Mouse (Mus musculus) A20 (cell line): ENCODE results near the gene Rp2.
"Not testable (repeated sequence)": the region's sequence is repeated elsewhere in the genome, so short reads cannot be mapped to it uniquely, and the experiment has no call there.

Experiments
- DNase-seq: peaks from one replicate; pipeline ENCODE4 v3.0.0-alpha.2; 2011; ENCODE audit warnings: low read depth, low spot score

Rp2 gene

DNA sequence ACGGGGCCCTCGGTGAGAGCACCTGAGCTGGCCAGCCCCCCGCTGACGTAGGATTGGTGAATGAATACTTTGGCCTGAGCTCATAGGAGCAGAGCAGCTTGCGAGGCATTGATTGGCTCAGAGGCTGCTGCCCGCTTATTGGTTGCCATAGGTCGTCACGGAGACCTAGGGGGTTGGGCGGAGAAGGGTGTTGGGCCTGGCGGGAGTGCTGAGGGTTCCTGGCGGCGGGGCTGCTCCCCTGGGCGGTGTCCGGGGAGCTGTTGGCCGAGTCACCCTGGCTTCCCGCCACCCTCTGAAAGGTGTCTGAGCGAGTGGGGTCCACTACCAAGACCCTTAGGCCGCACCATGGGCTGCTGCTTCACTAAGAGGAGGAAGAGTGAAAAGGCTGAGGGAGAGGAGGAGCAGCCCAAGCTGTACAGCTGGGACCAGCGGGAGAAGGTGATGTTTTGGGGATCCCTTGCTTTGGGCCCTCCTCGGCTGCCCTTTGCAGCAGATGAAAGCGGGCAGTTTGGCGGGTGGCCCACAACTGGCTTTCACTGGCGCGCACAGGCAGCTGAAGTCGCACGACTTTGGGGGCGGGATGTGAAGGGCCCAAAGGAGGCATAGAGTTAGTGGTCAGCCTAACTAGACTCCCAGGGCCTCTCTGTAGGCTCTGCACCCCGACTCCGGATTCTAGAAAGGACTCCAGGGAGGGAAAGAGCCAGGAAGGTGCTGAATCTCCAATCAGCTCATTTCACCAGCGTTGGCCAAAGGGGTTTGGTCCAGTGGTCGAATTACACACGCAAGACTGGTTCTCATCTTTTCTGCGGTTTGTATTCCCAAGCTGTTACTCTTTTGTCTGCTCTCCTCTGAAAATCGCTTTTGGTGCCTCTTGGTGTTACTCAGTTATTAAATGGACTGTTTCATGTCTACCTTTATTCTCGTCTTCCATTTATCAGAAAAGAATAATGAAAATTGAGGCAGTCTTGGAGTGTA is at the start of gene Rp2:
TSS of gene Rp2 (plus strand) at position 91 of the 975 bp plus-strand sequence.
- peak; percentile 90 for DNase-seq

GRCm38 (mm10) chrX:20332756-20333155 is 31.5 kb upstream of the Rp2 start:
- no peak for DNase-seq

GRCm38 (mm10) chrX:20335722-20336121 is 28.6 kb upstream of the Rp2 start:
- DNase-seq, result peak; percentile 54

GRCm38 (mm10) chrX:20344980-20345379 is 19.3 kb upstream of the Rp2 start:
- peak; percentile 51 for DNase-seq

DNA sequence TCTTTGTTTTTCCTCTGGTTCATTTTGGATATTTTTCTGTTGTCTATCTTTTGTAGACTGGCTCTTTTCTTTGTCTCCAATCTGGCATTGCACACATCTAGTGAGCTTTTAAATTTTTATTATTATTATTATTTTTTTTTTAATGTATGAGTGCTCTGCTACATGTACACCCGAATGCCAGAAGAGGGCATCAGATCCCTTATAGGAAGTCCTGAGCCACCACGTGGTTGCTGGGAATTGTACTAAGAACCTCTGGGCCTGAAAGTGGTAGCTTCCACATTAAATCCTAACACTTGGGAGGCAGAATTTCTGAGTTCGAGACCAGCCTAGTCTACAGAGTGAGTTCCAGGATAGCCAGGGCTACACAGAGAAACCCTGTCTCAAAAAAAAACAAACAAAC is 17.9 kb upstream of the Rp2 start:
- DNase-seq, result no peak

DNA sequence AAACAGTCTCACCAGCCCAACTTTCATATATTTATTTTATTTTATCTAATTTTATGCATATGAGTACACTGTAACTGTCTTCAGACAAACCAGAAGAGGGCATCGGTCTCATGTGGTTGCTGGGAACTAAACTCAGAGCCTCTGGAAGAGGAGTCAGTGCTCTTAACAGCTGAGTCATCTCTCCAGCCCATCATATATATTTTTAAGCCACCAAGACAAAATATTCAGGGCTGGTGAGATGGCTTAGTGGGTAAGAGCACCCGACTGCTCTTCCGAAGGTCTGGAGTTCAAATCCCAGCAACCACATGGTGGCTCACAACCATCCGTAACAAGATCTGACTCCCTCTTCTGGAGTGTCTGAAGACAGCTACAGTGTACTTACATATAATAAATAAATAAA is 14.0 kb upstream of the Rp2 start:
- DNase-seq, result not testable (repeated sequence)

DNA sequence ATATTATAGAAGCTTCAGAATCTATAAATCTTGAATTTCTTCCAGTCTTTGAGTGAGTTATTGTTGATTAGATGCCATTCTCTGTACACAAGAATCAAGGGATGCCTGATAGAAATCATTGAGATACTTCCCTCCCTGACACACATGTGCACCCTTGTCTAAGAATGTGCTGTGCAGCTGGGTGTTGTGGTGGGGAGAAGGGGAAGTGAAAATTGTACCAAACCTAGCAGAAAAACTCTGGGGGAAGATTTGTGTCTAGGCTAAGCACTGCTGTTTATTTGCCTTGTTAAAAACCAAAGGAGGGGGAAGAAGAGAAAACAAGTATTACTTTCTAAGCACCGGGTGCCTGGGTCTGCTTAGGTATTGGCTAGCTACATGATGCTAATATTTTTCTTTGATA is 9.0 kb upstream of the Rp2 start:
- peak; percentile 81 for DNase-seq

- no peak for DNase-seq
Observed at GRCm38 (mm10) chrX:20356309-20356708, 8.0 kb upstream of the Rp2 start.

DNA sequence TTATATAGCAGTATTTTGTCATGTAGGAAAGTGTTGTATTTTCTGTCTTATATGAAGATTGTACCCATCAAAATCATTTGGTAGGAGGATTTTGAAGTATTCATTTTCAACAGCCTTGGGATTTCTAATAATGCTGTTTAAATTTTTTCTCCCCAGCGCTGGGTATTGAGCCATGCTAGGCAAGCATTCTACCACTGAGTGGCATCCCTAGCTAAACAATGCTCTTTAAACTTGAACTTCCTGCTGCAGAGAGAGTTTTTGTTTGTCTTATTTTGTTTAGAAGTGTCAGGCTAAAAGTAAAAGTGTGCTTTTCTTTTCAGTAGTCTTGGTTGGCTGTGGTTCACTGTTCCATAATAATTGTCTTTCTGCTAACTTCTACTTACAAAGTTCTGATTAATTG is 1.8 kb downstream of the Rp2 start:
- DNase-seq, result peak; percentile 42

DNA sequence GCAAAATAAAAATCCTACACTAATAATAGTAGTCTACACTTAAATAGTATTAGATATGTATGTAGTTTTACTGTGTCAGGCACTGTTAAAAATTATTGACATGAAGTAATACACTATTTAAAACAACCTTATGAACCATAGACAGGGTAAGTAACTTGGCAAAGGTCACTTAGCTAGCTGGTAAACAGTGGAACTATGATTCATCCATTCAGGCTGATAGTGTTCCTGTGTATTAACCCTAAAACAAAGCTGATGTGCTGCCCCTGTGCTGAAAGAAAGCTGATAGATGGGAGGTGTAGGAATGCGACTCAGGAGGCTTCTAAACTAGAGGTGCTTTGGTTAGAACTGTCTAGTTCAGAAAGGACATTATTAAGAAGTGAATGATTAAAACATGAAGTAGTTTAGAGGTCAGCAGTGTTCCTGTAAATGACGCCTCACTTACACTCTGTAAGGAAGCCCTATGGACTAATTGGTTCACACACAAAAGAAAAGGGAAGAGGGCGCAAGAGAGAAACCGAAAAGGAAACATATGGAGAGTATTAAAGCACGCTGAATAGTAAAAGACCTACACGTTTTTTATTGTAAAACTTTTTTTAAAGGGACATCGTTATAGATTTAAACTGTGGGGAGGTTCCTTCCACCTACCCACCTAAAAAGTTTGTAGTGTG is 15.2 kb downstream of the Rp2 start:
- DNase-seq, result no peak

- DNase-seq, result peak; percentile 34
Observed at GRCm38 (mm10) chrX:20382260-20382659, 18.0 kb downstream of the Rp2 start.

DNA sequence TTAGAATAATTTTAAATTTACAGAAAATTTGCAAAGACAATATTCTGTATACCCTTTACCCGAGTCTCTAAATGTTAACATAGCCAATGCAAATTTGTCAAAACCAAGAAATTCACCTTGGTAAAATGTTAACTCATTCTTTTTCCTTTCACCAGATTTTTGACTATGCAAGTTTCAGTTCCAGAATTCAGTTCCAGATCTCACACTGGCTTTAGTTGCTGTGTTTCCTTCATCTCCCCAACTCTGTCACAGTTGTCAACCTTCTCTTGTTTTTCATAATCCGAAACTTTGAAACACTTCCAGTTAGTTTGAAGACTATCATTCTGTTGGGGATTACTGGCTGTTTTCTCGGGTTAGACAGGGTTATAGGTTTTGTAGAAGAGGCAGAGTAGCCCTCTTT is 22.7 kb downstream of the Rp2 start:
- DNase-seq, result peak; percentile 46

DNA sequence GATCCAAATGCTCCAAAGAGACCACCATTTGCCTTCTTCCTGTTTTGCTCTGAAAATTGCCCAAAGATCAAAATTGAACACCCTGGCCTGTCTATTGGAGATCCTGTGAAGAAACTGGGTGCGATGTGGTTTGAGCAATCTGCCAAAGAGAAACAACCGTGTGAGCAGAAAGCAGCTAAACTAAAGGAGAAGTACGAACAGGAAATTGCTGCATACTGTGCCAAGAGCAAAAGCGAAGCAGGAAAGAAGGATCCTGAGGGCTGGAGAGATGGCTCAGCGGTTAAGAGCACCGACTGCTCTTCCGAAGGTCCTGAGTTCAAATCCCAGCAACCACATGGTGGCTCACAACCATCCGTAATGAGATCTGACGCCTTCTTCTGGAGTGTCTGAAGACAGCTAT is 27.7 kb downstream of the Rp2 start:
- not testable (repeated sequence) for DNase-seq

DNA sequence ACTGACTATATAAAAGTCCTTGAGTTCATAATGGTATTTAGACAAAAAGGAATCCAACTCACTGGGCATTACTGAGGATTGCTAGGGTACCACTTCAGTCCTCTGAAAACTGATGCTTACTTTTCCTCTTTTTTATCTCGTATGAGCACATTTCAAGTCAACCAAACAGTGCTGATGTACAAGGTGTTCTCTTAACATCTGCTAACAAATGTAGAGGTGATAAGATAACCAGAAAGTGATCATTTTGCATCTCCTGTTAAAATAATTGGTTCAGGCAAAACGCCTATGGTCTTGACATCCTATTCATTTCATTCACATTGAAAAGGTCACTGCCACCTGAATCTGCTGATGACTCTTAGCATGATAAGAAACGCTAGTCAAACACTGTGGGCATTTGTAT is 28.7 kb downstream of the Rp2 start:
- DNase-seq, result no peak

GRCm38 (mm10) chrX:20404068-20404467 is 39.8 kb downstream of the Rp2 start:
- peak; percentile 50 for DNase-seq

DNA sequence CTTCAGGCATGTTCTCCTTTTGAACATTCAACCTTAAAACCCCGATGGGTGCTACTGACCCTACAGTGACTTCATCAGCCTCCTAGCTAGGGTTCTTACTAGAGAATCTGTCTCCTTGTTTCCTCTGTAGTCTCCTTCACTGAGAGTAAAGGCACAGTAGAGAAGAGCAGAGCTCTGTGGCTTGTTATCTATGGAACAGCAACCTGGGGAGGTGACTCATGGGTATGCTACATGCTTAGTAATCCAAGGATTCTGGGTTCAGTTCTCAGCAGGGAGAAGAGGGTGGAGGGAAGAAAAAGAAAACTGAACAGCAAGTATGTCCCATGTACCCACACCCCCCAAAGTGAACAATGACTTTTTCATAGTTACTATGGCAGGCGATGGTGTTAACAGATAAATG is 42.6 kb downstream of the Rp2 start:
- DNase-seq, result no peak

GRCm38 (mm10) chrX:20407676-20408075 is 43.4 kb downstream of the Rp2 start:
- DNase-seq, result no peak

- DNase-seq, result no peak
Observed at GRCm38 (mm10) chrX:20411382-20411781, 47.1 kb downstream of the Rp2 start.

DNA sequence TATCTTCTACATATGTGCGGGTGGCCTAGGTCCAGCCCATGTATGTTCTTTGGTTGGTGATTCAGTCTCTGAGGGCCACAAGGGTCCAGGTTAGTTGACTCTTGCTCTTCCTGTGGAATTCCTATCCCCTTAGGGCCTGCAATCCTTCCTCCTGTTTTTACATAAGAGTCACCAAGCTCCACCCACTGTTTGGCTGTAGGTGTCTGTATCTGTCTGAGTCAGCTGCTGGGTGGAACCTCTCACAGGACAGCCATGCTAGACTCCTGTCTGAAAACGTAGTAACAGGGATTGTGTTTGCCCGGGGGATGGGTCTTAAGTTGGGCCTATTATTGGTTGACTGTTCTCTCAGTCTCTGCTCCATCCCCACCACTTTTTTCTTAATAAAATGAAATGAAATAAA is 47.9 kb downstream of the Rp2 start:
- DNase-seq, result no peak

- DNase-seq, result no peak
Observed at GRCm38 (mm10) chrX:20414885-20415622, 50.8 kb downstream of the Rp2 start.

GRCm38 (mm10) chrX:20418461-20418860 is 54.2 kb downstream of the Rp2 start:
- no peak for DNase-seq

DNA sequence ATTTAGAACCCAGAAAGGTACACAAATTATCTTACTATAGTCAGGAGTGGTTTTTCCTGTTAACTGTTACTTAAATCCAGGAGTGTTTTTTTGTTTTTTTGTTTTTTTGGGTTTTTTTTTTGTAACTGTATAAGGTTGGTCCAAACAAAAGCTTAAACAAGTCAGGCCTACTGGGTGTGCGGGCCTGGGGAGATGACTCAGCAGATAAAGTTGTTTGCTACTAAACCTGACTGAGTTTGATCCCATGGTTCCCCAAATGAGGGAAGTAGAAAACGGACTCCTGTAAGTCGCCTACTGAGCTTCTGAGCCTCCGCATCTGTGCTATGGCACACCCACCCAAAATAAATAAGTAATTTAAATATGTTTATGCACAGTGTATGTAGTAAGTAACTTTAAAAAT is 55.3 kb downstream of the Rp2 start:
- no peak for DNase-seq
